Mouse (Mus musculus): ENCODE results near the gene Gcn1l1. TPM values are rescaled to one million over a fixed set of nuclear protein-coding genes. Genes with fewer than 3 reads are reported as not detected.
A peak's percentile ranks its signal among the peaks of the same experiment; 100 is the strongest.

Gcn1l1 gene
- polyA plus RNA-seq, 1 experiment from 2014 or later = 20.7 TPM

DNA sequence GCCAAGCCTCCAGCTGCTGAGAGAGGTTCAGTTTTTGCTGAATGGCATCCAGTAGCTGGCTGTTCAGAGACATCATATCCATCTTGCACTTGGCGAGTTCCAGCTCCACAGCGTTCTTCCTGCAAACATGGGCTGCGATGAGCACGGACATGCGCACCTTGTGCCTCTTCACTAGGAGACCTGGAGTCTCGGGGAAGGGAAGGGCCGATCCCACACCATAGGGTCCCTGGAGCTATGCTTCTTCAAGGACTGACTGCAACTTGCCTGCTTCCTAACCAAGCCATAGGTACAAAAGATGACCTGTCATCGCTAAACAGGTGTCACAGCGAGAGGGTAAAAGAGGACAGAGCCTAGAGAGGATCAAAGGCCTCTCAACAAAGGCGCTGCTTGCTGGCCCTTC, 86.8 kb downstream of the Gcn1l1 start:
- no peak overlapping the region for H3K4me2 ChIP-seq (ENCODE audit: low read length)

DNA sequence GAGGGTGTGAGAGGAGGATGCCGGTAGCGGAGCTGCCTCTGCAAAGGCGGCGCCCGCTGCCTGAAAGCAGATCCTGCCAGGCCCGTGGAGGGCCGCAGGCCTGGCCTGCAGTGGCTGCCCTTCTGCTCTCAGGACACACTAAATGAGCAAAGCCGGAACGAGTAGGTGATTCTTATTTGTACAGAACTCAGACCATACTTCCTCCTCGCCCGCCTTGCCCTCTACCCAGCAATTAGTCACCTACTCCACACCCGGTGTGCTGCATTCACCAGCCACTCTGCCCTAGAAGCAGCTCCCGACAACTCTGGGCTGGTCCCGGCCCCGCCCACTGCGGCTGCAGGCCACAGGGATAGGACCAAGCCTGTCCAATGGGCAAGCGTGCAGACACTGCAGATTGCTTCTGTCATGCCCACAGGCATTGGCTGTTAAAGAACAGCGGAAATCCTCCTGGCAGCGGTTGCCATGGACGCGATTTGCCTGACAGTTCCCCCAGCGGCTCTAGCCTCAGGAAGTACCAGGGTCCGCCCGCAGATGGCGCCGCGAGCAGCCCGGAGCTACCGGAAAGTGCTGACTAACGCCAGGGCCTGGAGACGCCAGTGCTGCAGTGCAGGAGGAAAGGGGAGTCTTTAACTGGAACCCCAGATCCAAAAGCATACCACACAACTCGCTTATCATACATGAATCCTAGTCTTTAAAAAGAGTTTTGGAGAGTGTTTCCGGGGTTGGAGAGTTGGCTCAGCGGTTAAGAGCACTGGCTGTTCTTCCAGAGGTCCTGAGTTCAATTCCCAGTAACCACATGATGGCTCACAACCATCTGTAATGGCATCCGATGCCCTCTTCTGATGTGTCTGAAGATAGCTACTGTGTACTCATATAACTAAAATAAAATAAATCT, 87.9 kb downstream of the Gcn1l1 start:
- H3K9ac ChIP-seq (ENCODE audit: low read depth, low read length) = peak overlapping the region; percentile 51
- peak; percentile 99 for ATAC-seq (replicated peaks; ENCODE audit: low FRiP score, low read depth)
- peak; percentile 99 for DNase-seq (ENCODE audit: low spot score)

More for the DNA sequence above, 86.8 kb downstream of the Gcn1l1 start:
- Histone ChIP-seq H3K4me1 (replicated peaks; ENCODE audit: insufficient read depth, low read length) (no peaks in the 10 kb centered on the region; the same call in 1 of the 2 replicates), H3K9me3 (replicated peaks; ENCODE audit: low read length) (no peaks in the 10 kb centered on the region), H3K36me3 (ENCODE audit: insufficient read depth, low read length) (peaks cover 8% of the 10 kb centered on the region), H3K27me3 (ENCODE audit: insufficient read depth, low read length) (no peaks in the 10 kb centered on the region), H3K4me3 (replicated peaks; ENCODE audit: low read depth, low read length) (no peak overlapping the region), H3K9ac (ENCODE audit: low read depth, low read length) (no peak overlapping the region), H3K27ac (no peak overlapping the region)
- ATAC-seq (replicated peaks; ENCODE audit: low FRiP score, low read depth) (no peak), DNase-seq (ENCODE audit: low spot score) (no peak)
- 87% methylated on average over 10 of the region's 10 CpGs for WGBS
- TF ChIP-seq CTCF (IDR thresholded peaks at IDR 0.05; ENCODE audit: low read depth) = no peak

DNA sequence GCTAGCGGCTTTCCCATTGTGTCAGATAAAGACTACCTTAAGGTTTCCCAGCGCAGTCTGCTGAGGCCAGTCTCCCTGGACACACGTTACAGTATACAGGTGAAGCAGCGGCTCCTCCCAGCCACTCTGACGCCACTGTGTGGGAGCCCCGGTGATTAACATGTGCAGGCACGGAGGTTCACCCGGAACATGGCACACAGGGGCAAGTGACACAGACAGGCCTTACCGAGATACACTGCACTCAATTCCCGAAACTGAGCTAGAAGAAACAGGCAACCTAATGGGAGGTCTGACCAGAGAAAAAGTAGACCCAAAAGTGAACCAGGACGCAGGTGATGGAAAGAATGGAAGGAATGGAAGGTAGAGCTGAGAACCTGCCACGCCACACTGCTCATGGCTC, 88.7 kb downstream of the Gcn1l1 start:
- H3K27ac ChIP-seq = no peak overlapping the region
- H3K4me3 ChIP-seq (replicated peaks; ENCODE audit: low read depth, low read length) = no peak overlapping the region
- H3K4me1 ChIP-seq (replicated peaks; ENCODE audit: insufficient read depth, low read length) = no peaks in the 10 kb centered on the region; the same call in 1 of the 2 replicates
- no peaks in the 10 kb centered on the region for H3K36me3 ChIP-seq (ENCODE audit: insufficient read depth, low read length)
- H3K4me2 ChIP-seq (ENCODE audit: low read length) = no peak overlapping the region
- no peaks in the 10 kb centered on the region for H3K27me3 ChIP-seq (ENCODE audit: insufficient read depth, low read length)
- TF ChIP-seq CTCF (IDR thresholded peaks at IDR 0.05; ENCODE audit: low read depth) = no peak
- no peak overlapping the region for H3K9ac ChIP-seq (ENCODE audit: low read depth, low read length)
- DNase-seq (ENCODE audit: low spot score) (no peak), ATAC-seq (replicated peaks; ENCODE audit: low FRiP score, low read depth) (no peak)
- WGBS = 82% methylated on average over 12 of the region's 12 CpGs
- H3K9me3 ChIP-seq (replicated peaks; ENCODE audit: low read length) = no peaks in the 10 kb centered on the region

More for the DNA sequence above, 87.9 kb downstream of the Gcn1l1 start:
- Histone ChIP-seq H3K4me1 (replicated peaks; ENCODE audit: insufficient read depth, low read length) (no peaks in the 10 kb centered on the region; the same call in 1 of the 2 replicates), H3K4me2 (ENCODE audit: low read length) (peak overlapping the region; percentile 63), H3K4me3 (replicated peaks; ENCODE audit: low read depth, low read length) (peak overlapping the region; percentile 28), H3K36me3 (ENCODE audit: insufficient read depth, low read length) (0 out of 2 replicates have a peak, but pooled peaks cover 2% of the 10 kb centered on the region), H3K27ac (peak overlapping the region; percentile 84), H3K27me3 (ENCODE audit: insufficient read depth, low read length) (no peaks in the 10 kb centered on the region), H3K9me3 (replicated peaks; ENCODE audit: low read length) (no peaks in the 10 kb centered on the region)
- WGBS = 4% methylated on average over 35 of the region's 35 CpGs
- peak; percentile 99 for TF ChIP-seq CTCF (IDR thresholded peaks at IDR 0.05; ENCODE audit: low read depth)

DNA sequence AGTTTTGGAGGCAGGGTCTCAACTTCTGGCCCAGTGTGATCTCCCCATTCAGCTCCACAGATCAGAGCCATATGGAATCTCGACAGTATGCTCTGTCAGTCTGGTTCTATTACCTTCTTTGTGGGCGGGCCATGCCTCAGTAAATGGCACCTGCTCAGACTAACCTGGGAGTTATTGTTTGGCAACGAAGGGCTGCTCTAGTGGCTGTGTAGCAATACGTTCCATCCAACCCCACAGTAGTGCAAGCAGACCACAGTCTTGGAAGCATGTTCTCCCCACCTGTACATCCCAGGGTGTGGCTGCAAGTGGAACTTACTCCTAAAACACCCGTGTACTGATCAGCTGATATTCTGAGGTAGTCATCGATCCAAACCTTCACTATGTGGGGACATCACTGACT, 91.6 kb downstream of the Gcn1l1 start:
- ATAC-seq (replicated peaks; ENCODE audit: low FRiP score, low read depth) = no peak
- Histone ChIP-seq H3K4me3 (replicated peaks; ENCODE audit: low read depth, low read length) (no peak overlapping the region), H3K9me3 (replicated peaks; ENCODE audit: low read length) (no peaks in the 10 kb centered on the region), H3K4me2 (ENCODE audit: low read length) (no peak overlapping the region), H3K27ac (no peak overlapping the region), H3K9ac (ENCODE audit: low read depth, low read length) (no peak overlapping the region), H3K27me3 (ENCODE audit: insufficient read depth, low read length) (no peaks in the 10 kb centered on the region), H3K36me3 (ENCODE audit: insufficient read depth, low read length) (0 out of 2 replicates have a peak, but pooled peaks cover 2% of the 10 kb centered on the region), H3K4me1 (replicated peaks; ENCODE audit: insufficient read depth, low read length) (no peaks in the 10 kb centered on the region; the same call in 1 of the 2 replicates)
- TF ChIP-seq CTCF (IDR thresholded peaks at IDR 0.05; ENCODE audit: low read depth) = no peak
- WGBS = 63% methylated on average over 6 of the region's 6 CpGs
- no peak for DNase-seq (ENCODE audit: low spot score)

DNA sequence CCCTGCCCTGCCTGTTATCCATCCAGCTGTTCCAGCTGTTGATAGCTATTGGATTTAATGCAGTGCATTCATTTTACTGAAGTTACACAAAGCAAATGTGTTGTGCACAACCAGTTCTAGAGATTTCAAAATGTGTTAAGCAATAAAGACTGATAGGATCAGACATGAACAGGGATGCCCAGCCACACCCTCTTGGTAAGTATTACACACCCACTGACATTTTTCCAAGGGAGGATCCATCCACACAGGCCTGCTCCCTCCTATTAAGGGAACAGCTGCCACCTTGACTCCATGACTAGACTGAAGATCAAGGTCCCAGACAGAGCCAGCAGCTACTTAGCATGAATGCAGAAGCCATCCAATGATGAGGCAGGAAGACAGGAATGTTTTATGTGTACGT, 92.2 kb downstream of the Gcn1l1 start:
- WGBS = 76% methylated on average over 1 of the region's 1 CpGs
- no peaks in the 10 kb centered on the region for H3K9me3 ChIP-seq (replicated peaks; ENCODE audit: low read length)
- H3K4me2 ChIP-seq (ENCODE audit: low read length) = no peak overlapping the region
- TF ChIP-seq CTCF (IDR thresholded peaks at IDR 0.05; ENCODE audit: low read depth) = no peak
- DNase-seq (ENCODE audit: low spot score) = no peak
- no peak overlapping the region for H3K4me3 ChIP-seq (replicated peaks; ENCODE audit: low read depth, low read length)
- H3K9ac ChIP-seq (ENCODE audit: low read depth, low read length) = no peak overlapping the region
- H3K36me3 ChIP-seq (ENCODE audit: insufficient read depth, low read length) = 0 out of 2 replicates have a peak, but pooled peaks cover 2% of the 10 kb centered on the region
- no peaks in the 10 kb centered on the region; the same call in 1 of the 2 replicates for H3K4me1 ChIP-seq (replicated peaks; ENCODE audit: insufficient read depth, low read length)
- ATAC-seq (replicated peaks; ENCODE audit: low FRiP score, low read depth) = no peak
- H3K27me3 ChIP-seq (ENCODE audit: insufficient read depth, low read length) = no peaks in the 10 kb centered on the region
- no peak overlapping the region for H3K27ac ChIP-seq

DNA sequence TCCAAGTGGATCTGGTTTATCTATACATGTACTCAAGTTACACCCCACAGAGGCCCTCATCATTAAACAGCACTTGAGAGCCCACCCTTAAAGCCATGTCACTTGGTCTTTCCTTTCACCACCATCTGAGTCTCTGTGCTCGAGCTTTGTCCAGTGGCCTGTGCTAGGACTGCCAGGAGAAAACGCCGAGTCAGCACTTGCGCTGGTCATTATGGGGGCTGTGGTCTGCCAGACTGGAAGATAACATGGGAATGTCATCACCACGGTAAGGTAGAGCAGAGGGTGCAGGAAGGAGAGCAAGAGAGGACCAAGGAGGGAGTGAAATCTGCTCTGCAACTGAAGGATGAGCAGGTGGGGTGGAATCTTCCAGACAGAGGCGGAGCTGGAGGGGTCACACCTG, 93.3 kb downstream of the Gcn1l1 start:
- H3K9me3 ChIP-seq (replicated peaks; ENCODE audit: low read length) = no peaks in the 10 kb centered on the region
- no peaks in the 10 kb centered on the region for H3K4me1 ChIP-seq (replicated peaks; ENCODE audit: insufficient read depth, low read length)
- TF ChIP-seq CTCF (IDR thresholded peaks at IDR 0.05; ENCODE audit: low read depth) = no peak
- no peaks in the 10 kb centered on the region for H3K27me3 ChIP-seq (ENCODE audit: insufficient read depth, low read length)
- no peak overlapping the region for H3K27ac ChIP-seq
- no peak overlapping the region for H3K9ac ChIP-seq (ENCODE audit: low read depth, low read length)
- DNase-seq (ENCODE audit: low spot score) (no peak), ATAC-seq (replicated peaks; ENCODE audit: low FRiP score, low read depth) (no peak)
- 0 out of 2 replicates have a peak, but pooled peaks cover 2% of the 10 kb centered on the region for H3K36me3 ChIP-seq (ENCODE audit: insufficient read depth, low read length)
- no peak overlapping the region for H3K4me2 ChIP-seq (ENCODE audit: low read length)
- 71% methylated on average over 6 of the region's 6 CpGs for WGBS
- H3K4me3 ChIP-seq (replicated peaks; ENCODE audit: low read depth, low read length) = no peak overlapping the region

Data from kidney, postnatal 0 days (tissue).